In genomic region chr19:4304871-4305321, GRCm38 (mm10) we compare ENCODE assay signal across 8 mouse cellular contexts. TPM values are rescaled to one million over a fixed set of nuclear protein-coding genes. Genes with fewer than 3 reads are reported as not detected.
DNase-seq lines count a peak whose midpoint lies in the region; ATAC-seq and TF ChIP-seq lines count a peak whose summit lies in the region.

No protein-coding gene starts in this region.

- H3K4me1 ChIP-seq in heart, embryonic 12.5 days (replicated peaks), result peaks cover 56% of the 10 kb centered on the region
- H3K4me1 ChIP-seq in hindbrain, postnatal 0 days (ENCODE audit: insufficient read depth, low read length), result peaks cover 52% of the 10 kb centered on the region
- peaks cover 63% of the 10 kb centered on the region for H3K4me1 ChIP-seq in midbrain, embryonic 13.5 days (replicated peaks)

- H3K4me3 ChIP-seq in heart, embryonic 12.5 days, result peak overlapping the region; percentile 95
- H3K4me3 ChIP-seq in hindbrain, postnatal 0 days (ENCODE audit: low read length), result peak overlapping the region; percentile 92
- peak overlapping the region; percentile 98 for H3K4me3 ChIP-seq in midbrain, embryonic 13.5 days (replicated peaks)

- H3K9ac ChIP-seq in heart, embryonic 12.5 days, result peak overlapping the region; percentile 95
- peak overlapping the region; percentile 97 for H3K9ac ChIP-seq in hindbrain, postnatal 0 days (replicated peaks; ENCODE audit: low read length)
- H3K9ac ChIP-seq in midbrain, embryonic 13.5 days (replicated peaks), result peak overlapping the region; percentile 98

- no peak for ATAC-seq in heart, embryonic 12.5 days (ENCODE audit: insufficient number of reproducible peaks, low FRiP score)
- ATAC-seq in hindbrain, postnatal 0 days, result no peak
- ATAC-seq in midbrain, embryonic 13.5 days, result no peak

- H3K27me3 ChIP-seq in heart, embryonic 12.5 days (replicated peaks), result no peaks in the 10 kb centered on the region
- H3K27me3 ChIP-seq in hindbrain, postnatal 0 days (ENCODE audit: insufficient read depth, low read length), result no peaks in the 10 kb centered on the region
- H3K27me3 ChIP-seq in midbrain, embryonic 13.5 days, result no peaks in the 10 kb centered on the region

- no peak for DNase-seq in heart, postnatal 14 days
- DNase-seq in brain, adult 2 months (ENCODE audit: low read depth, low spot score), result peak; percentile 42
- DNase-seq in hindbrain, postnatal 0 days (ENCODE audit: low spot score), result no peak
- DNase-seq in urinary bladder, postnatal 36 days (ENCODE audit: low spot score in 2 of 2), result no peak
- DNase-seq in urinary bladder, postnatal 10 days (ENCODE audit: low spot score), result no peak
- no peak for DNase-seq in right cerebral cortex, postnatal 4 days

- no peaks in the 10 kb centered on the region for H3K9me3 ChIP-seq in heart, embryonic 12.5 days (replicated peaks)
- H3K9me3 ChIP-seq in hindbrain, postnatal 0 days (ENCODE audit: low read length), result no peaks in the 10 kb centered on the region
- H3K9me3 ChIP-seq in midbrain, embryonic 13.5 days, result no peaks in the 10 kb centered on the region

- intact Hi-C loops in heart, postnatal 14 days (cut with DNase I), result no loop called here

- H3K36me3 ChIP-seq in heart, embryonic 12.5 days, result no peaks in the 10 kb centered on the region
- H3K36me3 ChIP-seq in hindbrain, postnatal 0 days (ENCODE audit: insufficient read depth, low read length), result no peaks in the 10 kb centered on the region
- H3K36me3 ChIP-seq in midbrain, embryonic 13.5 days, result no peaks in the 10 kb centered on the region

- peak overlapping the region; percentile 91 for H3K4me2 ChIP-seq in heart, embryonic 12.5 days
- peak overlapping the region; percentile 77 for H3K4me2 ChIP-seq in hindbrain, postnatal 0 days (ENCODE audit: low read depth, low read length)
- peak overlapping the region; percentile 94 for H3K4me2 ChIP-seq in midbrain, embryonic 13.5 days (replicated peaks)

- TF ChIP-seq CTCF in hindbrain, postnatal 0 days (IDR thresholded peaks at IDR 0.05; ENCODE audit: low read depth), result no peak

- WGBS in heart, embryonic 12.5 days, result 53% methylated on average over 4 of the region's 4 CpGs
- WGBS in hindbrain, postnatal 0 days, result 54% methylated on average over 4 of the region's 4 CpGs
- 56% methylated on average over 4 of the region's 4 CpGs for WGBS in midbrain, embryonic 13.5 days

- no peak overlapping the region; the same call in 1 of the 2 replicates for H3K27ac ChIP-seq in heart, embryonic 12.5 days (ENCODE audit: poor library complexity, severe bottlenecking)
- peak overlapping the region; percentile 92; the same call in 1 of the 2 replicates for H3K27ac ChIP-seq in hindbrain, postnatal 0 days
- H3K27ac ChIP-seq in midbrain, embryonic 13.5 days, result no peak overlapping the region

RNA-seq across cellular contexts. Expression of gene Grk2, which starts 1.1 kb away (rescaled TPM):
- 12.6 and 15.6 TPM in 2 replicates for polyA plus RNA-seq in heart, embryonic 12.5 days (2016; fragmentation: Nextera tagmentation; extraction: Ambion mirVana)
- 10 to 100 TPM; 54.1 to 59.4 TPM for total RNA-seq in heart, postnatal 14 days (2021)
- 138 and 142 TPM in 2 replicates for total RNA-seq in hindbrain, postnatal 0 days (2014; rRNA removed)
- 25.8 and 26.2 TPM in 2 replicates for polyA plus RNA-seq in hindbrain, postnatal 0 days (2015; fragmentation: Nextera tagmentation; extraction: Ambion mirVana)
- polyA plus RNA-seq in midbrain, embryonic 13.5 days (2015; fragmentation: Nextera tagmentation; extraction: Ambion mirVana), result 18.0 and 20.9 TPM in 2 replicates

RNA-seq across cellular contexts. Expression of gene Ankrd13d, which starts 22.0 kb away (rescaled TPM):
- 1.6 and 2.0 TPM in 2 replicates for polyA plus RNA-seq in heart, embryonic 12.5 days (2016; fragmentation: Nextera tagmentation; extraction: Ambion mirVana)
- 1 to 10 TPM; 1.0 to 1.4 TPM for total RNA-seq in heart, postnatal 14 days (2021)
- 97.2 and 121 TPM in 2 replicates for total RNA-seq in hindbrain, postnatal 0 days (2014; rRNA removed)
- 70.9 and 71.5 TPM in 2 replicates for polyA plus RNA-seq in hindbrain, postnatal 0 days (2015; fragmentation: Nextera tagmentation; extraction: Ambion mirVana)
- polyA plus RNA-seq in midbrain, embryonic 13.5 days (2015; fragmentation: Nextera tagmentation; extraction: Ambion mirVana), result 23.4 and 27.8 TPM in 2 replicates

RNA-seq across cellular contexts. Expression of gene Ssh3, which starts 35.9 kb away (rescaled TPM):
- polyA plus RNA-seq in heart, embryonic 12.5 days (2016; fragmentation: Nextera tagmentation; extraction: Ambion mirVana), result 4.5 and 4.7 TPM in 2 replicates
- total RNA-seq in heart, postnatal 14 days (2021), result 1 to 10 TPM; 7.2 to 9.9 TPM
- 64.6 and 69.6 TPM in 2 replicates for total RNA-seq in hindbrain, postnatal 0 days (2014; rRNA removed)
- polyA plus RNA-seq in hindbrain, postnatal 0 days (2015; fragmentation: Nextera tagmentation; extraction: Ambion mirVana), result 18.9 and 21.8 TPM in 2 replicates
- 6.0 and 8.7 TPM in 2 replicates for polyA plus RNA-seq in midbrain, embryonic 13.5 days (2015; fragmentation: Nextera tagmentation; extraction: Ambion mirVana)
